Mouse (Mus musculus) layer of hippocampus, postnatal 14 days (tissue): ENCODE results near the gene Prkg1. TPM values are rescaled to one million over a fixed set of nuclear protein-coding genes. Genes with fewer than 3 reads are reported as not detected.

Source experiments
- DNase-seq, 2 experiments: peaks; one replicate each; pipeline ENCODE4 v3.0.0; 2021 to 2022; ENCODE audit warnings: low spot score in 2 of 2, mixed read lengths in 1 of 2
- long read RNA-seq, 2 experiments: library from polyadenylated mRNA; stranded (forward); transcript quantifications; one replicate each; pipeline ENCODE4 v2.0.0; 2021
- total RNA-seq, 2 experiments: library from RNA; stranded (reverse); gene quantifications; 2 replicates each; pipeline ENCODE4 v1.2.3; 2021

Prkg1 gene
- total RNA-seq, result 10 to 100 TPM; 21.9 to 23.4 TPM
- long read RNA-seq, experiment 1, partial matches to known transcripts, result 0 of 8 reads
- long read RNA-seq, experiment 1, other reads (novel, unspliced or antisense), result 8 of 8 reads
- long read RNA-seq, experiment 2, partial matches to known transcripts, result 0 of 12 reads
- long read RNA-seq, experiment 2, other reads (novel, unspliced or antisense), result 12 of 12 reads

GRCm38 (mm10) chr19:31764801-31765340 is at the start of gene Prkg1:
Gene Prkg1, minus strand, starts transcription at chr19:31765033.
- DNase-seq, result peak in 1 of 2 experiments; percentile 11

DNA sequence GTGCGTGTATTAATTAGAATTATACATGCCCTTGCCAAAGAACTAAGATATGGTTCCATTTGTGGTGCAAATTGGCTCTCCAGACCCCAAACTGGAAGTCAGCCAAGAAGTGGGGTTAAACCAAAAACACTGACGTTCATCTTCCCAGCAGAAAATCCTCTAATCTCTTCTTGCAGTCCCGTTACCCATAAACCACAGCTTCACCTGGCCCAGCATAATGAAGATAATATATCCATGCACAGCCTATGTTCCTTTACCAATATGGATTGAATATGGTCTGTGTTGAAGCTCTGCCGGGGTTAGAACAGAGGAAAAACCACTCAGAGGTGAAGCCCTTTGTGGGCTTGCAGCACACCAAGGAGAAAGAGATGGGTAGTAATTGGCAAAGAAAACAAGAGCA is 48.3 kb upstream of the Prkg1 start:
- no peak for DNase-seq

DNA sequence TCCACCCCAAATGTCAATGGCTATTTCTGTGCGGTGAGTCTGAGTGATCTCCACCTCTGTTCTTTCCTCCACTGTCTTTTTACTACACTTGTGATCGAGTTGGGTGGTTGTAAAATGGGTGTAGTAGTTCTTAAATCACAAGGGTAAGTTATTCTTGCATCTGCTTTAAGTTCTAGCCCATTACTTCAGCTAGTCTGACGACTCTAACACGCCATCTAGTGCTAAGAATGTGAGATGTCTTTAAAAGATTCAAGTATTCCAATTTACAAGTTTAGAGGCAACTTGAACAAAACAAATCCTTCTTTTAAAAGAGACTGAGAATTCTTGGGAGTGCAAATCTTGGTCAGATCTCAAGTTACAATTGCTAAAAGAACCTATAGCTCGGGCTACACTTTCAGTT is 46.5 kb upstream of the Prkg1 start:
- DNase-seq, result peak in 1 of 2 experiments; percentile 7

GRCm38 (mm10) chr19:31805391-31805790 is 40.6 kb upstream of the Prkg1 start:
- peak in 1 of 2 experiments; percentile 1 for DNase-seq

DNA sequence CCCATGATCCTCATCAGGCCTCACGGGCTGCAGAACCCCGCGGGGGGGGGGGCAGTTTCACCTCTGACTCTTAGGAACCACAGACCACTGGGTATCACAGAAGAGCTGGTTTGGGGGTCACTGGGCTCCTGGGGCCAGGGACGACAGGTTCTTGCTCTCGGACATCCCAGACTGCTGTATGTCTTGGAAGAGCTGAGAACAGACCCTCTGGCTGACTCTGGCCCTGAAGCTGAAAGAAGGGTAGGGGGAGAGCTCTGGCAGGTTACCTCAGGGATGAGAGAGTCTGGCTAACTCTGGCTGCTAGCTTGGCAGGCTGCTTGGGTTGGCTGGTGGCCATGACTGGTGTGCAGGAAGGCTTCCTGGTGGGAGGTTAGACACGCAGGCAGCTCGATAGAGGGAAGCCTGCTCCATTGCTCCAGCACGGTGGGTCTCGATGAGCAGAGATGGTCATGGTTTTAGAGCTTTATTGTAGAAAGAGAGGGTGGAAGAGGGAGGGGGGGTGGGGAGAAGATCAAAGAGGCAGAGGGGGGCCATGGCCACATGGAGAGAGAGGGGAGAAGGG is 30.7 kb upstream of the Prkg1 start:
- DNase-seq, result peak; percentile 4 to 20

DNA sequence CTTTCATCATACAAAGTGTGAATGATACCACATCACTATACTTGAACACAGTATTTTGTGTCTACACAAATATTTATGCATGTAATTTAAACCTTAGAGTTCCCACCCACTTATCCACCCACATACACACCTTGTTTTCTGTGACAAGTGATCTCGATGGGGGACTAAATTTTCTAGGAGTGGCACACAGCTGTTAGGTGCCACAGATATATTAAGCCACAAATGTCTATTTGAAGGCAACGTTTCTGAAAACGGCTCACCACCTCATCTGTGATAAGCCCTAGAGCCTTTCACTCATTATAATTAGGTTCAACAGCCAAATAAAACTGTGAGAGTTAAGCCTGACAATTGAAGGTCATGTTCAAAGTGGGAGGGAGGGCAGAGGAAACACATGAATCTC is 26.9 kb upstream of the Prkg1 start:
- no peak for DNase-seq

- no peak for DNase-seq
These were observed 16.7 kb upstream of the Prkg1 start for GRCm38 (mm10) chr19:31781521-31782018.

DNA sequence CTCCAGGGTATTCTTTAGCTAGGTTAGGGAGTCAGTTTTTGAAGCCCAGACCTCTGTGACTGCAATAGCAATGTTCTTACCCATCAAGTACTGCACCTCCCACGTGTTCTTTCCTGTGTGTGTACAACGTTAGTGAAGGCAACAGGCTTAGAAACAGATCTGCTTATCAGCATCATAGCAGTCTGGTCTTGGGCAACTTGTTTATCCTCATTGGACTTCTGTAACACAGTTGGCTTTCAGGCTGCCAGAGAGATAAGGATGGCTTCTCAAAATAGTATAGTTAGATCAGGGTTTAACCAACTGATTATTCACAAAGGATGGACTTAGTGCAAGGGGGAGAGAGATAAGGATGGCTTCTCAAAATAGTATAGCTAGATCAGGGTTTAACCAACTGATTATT is 16.2 kb upstream of the Prkg1 start:
- no peak for DNase-seq

- no peak for DNase-seq
These were observed 15.4 kb upstream of the Prkg1 start for GRCm38 (mm10) chr19:31780222-31780621.

DNA sequence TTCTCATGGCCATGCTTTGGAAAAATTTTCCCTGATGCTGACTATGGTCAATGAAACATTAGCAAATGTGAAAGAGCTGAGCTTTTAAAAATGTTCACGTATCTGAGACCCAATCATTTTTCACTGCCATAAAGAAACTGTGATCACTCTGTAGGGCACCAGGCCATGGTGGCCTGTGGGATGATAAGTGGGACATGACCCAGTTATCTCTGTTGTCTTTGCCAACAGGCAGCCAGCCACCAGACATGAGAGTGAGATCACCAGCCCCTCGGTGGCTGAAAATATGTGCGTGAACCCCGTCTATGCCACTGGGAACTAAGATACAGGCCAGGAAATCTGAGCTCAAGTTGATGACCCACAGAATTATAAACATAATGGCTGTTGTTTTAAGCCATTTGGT is 14.2 kb upstream of the Prkg1 start:
- DNase-seq, result no peak

DNA sequence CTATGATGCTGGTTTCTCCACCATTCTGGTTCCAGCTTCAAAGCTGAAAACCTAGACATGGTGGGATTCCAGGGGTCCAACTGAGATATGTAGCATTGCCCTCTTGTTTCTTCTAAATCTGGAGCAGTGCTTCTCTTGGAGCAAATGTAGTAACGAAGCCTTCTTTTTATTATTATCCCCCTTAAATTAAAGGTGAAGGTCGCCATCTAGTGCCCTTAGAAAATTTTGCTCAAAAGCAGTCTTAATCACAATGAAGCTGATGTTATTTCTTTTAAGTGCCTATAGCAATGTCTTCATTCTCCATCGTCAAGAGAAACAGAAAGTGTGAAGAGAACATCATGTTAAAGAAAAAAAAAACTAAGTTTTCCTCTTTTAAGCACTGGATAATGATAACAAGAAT is 2.2 kb upstream of the Prkg1 start:
- DNase-seq, result no peak

- DNase-seq, result no peak
These were observed 618 bp upstream of the Prkg1 start for GRCm38 (mm10) chr19:31765451-31765850.

DNA sequence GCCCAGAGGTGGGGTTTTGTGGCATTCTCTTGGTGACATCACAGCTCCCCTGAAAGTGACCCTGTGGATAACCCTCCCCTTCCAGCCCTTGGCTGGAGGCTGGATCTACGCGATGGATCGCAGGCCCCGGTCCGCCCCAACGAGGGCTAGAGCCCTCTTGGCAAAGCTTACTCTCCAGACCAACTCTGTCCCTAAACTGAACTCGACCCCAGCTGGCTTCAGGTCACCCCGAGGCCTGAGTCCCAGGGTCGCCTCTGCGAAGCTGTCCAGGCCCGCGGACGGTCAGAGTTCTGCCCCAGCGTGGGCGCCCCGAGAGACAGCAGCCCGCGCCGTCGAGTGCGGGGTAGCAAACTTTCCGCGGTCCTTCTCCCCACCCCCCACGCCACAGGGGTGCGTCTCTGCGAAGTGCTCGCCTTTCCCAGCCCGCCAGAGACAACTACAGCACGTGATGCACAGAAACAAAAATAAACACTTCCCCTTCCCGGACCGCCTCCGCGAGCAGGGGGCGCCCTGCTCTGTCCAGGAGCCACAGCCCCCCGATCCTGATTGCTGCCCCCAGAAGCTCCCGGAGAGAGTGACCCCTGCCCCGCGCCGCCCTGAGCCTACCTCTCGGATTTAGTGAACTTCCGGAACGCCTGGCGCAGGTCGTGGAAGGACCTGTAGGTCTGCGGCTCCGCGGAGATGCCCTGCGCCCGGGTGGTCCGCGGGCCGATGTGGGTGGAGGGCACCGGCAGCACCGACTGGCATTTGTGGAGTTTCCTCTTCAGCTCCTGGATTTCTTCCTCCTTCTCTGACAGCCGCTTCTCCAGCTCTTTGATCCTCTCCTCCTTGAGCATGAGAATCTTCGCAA is 657 bp downstream of the Prkg1 start:
- no peak for DNase-seq

- DNase-seq, result no peak
These were observed 1.5 kb downstream of the Prkg1 start for GRCm38 (mm10) chr19:31763246-31763821.

DNA sequence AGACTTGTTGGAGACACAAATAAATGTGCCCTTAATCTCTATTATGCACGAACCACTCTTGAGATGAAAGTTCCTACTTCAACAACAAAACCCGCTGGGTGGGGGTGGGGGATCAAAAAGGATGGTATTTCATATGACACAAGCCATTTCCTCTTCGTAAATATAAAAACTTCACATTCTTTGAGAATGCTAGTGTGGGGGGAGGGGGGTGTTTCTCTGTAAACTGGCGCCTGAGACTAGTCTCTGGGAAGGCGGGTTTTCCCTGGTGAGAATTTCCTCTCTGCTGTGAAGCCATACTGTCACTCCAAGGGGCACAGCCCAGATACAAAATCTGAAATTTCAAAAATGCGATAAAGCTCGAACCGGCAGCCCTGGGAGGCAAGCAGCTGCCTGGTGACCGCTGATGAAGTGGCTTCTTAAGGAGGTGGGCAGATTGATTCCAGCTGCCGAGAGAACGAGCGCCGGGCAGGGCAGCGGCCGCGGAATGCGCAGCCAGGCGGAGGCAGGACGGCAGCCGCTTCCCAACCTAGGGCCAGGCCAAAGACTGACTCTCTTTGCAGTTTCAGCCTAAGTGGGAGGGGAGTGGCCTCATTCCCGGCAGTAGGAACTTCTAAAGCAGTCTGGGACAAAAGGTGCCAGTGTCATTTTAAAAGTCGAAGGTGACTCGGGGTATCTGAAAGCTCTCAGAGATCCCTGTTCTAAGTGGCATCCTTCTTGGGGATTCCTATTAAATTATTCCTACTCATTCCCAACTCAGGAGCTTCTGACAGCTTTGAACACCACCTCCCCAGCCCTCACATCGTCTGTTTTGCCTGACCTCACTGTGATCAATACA is 2.2 kb downstream of the Prkg1 start:
- no peak for DNase-seq

DNA sequence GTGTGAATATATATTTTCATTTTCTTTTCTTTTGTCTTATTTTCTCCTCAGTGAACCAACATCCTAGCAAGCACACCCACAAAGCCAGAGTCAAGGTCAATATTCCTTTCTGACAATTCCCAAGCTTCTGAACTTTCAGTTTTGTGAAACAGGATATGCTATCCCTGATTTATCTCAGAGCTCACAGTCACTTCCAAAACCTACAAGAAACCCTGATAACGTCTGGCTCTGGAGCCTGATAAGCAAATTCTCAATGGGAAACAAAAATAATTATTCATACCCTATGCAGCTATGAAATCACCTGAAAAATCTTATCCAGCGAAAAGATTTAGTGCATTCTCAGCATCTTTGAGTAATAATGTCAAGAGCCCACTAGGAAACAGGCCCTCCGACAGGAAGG is 5.0 kb downstream of the Prkg1 start:
- no peak for DNase-seq

GRCm38 (mm10) chr19:31755929-31756792 is 8.7 kb downstream of the Prkg1 start:
- DNase-seq, result peak; percentile 54 to 70

- no peak for DNase-seq
These were observed 10.1 kb downstream of the Prkg1 start for GRCm38 (mm10) chr19:31754642-31755287.
